Mouse (Mus musculus) cerebellum, adult 9-11 months (tissue): ENCODE measurements around the gene Dapp1.
"Not testable (repeated sequence)": the region's sequence is repeated elsewhere in the genome, so short reads cannot be mapped to it uniquely, and the experiment has no call there.

Experiments used
- DNase-seq: peaks from one replicate; pipeline ENCODE4 v3.0.0; 2022

Gene Dapp1

DNA sequence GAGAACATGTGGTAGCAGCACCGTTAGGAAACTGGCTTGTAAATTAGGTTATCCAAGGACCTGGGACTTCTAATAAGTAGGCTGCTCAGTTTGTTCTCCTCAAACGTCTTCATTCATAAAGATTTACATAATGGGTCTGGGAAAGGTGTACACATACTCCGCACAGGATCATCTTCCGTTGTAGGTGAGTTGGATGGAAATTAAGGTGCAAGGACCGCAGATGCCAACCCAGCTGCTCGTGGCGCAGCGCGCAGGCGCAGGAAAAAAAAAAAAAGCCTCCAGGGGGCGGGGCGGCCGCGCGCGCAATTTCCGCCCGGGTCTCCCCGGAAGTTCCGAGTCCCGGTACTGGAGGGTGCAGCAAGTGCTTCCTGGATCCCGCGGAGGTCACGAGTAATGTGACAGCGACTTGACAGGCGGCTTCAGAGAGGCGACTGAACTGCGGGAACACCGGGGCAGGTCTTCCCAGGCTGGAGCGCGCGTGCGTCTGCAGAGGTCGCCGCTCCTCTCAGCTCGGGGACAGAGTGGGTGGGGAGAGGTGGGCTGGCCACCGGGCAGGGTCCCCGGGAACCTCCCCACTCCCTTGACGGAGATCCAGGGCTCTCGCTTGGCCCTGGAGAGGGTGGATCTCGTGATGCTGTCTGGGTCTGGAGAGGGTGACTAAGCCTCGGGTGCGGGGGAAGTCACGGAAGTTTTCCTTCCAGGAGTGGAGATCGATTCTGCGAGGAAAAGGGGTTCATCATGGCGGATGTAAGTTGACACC is 63.0 kb downstream of the Dapp1 start, which contains the start of gene Lamtor3:
Gene Lamtor3, plus strand, starts transcription at position 335 of the 760 bp plus-strand sequence.
- peak; percentile 90 for DNase-seq

GRCm38 (mm10) chr3:137917694-137918171 is 63.6 kb downstream of the Dapp1 start:
- no peak for DNase-seq

- DNase-seq = not testable (repeated sequence)
These were observed 66.8 kb downstream of the Dapp1 start for GRCm38 (mm10) chr3:137914567-137914966.

DNA sequence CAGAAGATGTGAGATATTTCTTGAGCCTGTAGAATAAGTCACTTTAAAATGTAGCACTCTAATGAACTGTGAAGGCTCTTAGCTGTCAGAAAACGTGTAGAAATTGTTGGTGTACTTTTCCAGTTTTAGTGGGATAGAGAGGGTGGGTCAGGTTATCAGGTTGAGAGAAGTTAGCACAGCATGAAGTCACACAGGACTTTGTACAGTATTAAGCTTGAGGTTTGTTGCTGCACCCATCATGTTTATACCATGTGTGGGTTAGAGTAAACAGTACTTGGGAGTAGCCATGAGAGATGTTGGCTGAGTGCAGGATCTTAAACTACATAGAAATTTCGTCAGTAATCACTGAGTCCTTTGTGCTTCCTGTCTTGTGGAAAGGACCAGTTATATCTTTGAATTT is 68.3 kb downstream of the Dapp1 start:
- no peak for DNase-seq

DNA sequence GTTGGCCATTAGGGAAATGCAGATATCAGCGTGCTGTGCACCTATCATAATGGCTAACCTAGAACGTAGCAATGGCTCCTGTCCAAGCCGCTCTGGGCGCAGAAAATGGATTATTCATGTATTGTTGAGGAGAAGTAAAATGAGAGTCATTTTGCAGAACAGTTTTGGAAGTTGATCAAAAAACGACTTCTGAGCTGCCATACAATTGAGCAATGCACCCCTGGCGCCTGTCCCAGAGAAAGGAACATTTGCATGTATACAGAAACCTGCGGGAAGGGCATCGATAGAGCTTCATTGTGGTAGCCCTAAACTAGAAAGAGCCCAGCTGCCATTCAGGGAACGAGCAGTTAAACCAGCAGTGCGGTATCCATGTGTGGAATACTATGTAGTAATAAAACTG is 81.2 kb downstream of the Dapp1 start:
- no peak for DNase-seq

- DNase-seq = no peak
These were observed 83.7 kb downstream of the Dapp1 start for GRCm38 (mm10) chr3:137897685-137898084.

DNA sequence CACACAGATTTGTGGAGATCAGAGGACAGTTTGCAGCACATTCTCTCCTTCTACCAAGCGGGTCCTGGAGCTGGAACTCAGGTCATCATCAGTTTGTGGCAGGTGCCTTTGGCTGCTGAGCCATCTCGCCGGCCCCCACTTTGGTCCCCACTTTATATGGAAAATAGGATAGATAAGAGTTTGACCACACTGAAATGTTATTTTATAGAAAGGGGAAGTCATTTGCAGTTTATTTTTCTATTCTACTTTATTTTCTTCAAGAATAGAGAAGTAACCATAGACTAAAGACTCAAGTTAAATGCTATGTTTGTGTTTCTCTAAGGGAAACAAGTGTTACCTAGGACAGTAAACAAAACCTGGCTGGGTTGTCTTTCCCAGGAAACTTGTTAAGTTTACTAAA is 84.5 kb downstream of the Dapp1 start:
- DNase-seq = no peak

DNA sequence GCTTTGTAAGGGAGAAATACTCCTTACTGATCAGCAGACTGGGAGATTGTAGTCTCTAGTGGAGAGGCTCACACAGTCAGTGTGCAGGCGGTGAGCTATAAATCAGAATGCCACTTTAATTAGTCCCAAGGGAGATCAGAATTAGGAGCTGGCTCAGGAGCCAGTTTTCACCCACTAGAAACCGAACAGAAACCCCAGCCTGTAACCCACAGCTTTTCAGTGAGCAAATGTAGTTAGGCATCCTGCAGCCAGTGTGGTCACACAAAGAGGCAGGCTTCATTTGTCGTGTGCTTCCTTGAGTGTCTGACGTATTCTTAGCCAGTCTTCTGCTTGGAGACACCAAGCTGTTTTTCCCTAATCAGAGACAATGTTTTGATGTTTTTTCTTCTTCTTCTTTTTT is 85.0 kb downstream of the Dapp1 start:
- no peak for DNase-seq

- DNase-seq = no peak
These were observed 86.1 kb downstream of the Dapp1 start for GRCm38 (mm10) chr3:137895196-137895595.

GRCm38 (mm10) chr3:137893789-137894188 is 87.6 kb downstream of the Dapp1 start:
- DNase-seq = no peak

GRCm38 (mm10) chr3:137892118-137892517 is 89.2 kb downstream of the Dapp1 start:
- DNase-seq = no peak

DNA sequence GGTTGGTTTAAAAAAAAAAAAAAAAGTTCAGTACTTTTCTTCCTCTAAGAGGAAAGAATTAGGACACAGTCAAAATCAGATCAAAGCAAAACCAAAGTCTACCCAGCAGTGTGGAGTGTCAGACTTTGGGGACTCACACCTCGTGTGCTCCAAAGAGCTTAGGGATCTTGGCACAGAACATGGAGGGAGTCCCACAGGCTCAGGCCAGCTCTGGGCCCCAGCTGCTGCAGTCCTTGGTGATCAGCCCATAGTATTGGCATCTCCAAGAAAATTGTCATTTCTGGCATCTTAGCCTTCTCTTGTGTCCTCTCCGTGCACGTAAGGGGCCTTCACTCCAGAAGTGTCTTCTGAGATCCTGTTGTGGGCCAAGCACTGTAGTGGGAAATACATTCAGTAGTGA is 90.3 kb downstream of the Dapp1 start:
- DNase-seq = no peak

GRCm38 (mm10) chr3:137887961-137888360 is 93.4 kb downstream of the Dapp1 start:
- no peak for DNase-seq

- no peak for DNase-seq
These were observed 100.3 kb downstream of the Dapp1 start for GRCm38 (mm10) chr3:137881093-137881492.
